8 mouse cellular contexts compared by ENCODE assay signal in genomic region chr4:133968150-133968921, GRCm38 (mm10). TPM values are rescaled to one million over a fixed set of nuclear protein-coding genes. Genes with fewer than 3 reads are reported as not detected.
DNase-seq lines count a peak whose midpoint lies in the region; ATAC-seq and TF ChIP-seq lines count a peak whose summit lies in the region.

Gene Hmgn2, minus strand, starts transcription at chr4:133968650.

- no peak for TF ChIP-seq POLR2A in liver, adult 2 months (IDR thresholded peaks at IDR 0.05; ENCODE audit: extremely low read depth, insufficient read depth, low read length)

- H3K4me3 ChIP-seq in embryonic facial prominence, embryonic 11.5 days (ENCODE audit: low read depth, low read length): peak within 1 kb of the TSS; percentile 73
- peak within 1 kb of the TSS; percentile 81 for H3K4me3 ChIP-seq in kidney, embryonic 15.5 days (replicated peaks)
- peak within 1 kb of the TSS; percentile 91 for H3K4me3 ChIP-seq in liver, adult 2 months (ENCODE audit: insufficient read depth, low read depth, low read length)

- peak; percentile 29 to 49 for DNase-seq in heart, adult 18-20 months
- DNase-seq in heart, adult 11 months: no peak
- peak; percentile 76 for DNase-seq in embryonic facial prominence, embryonic 11.5 days (ENCODE audit: low spot score)
- DNase-seq in heart, adult 8-10 months (ENCODE audit: low spot score): peak; percentile 23
- peak; percentile 13 for DNase-seq in liver, adult 2 months (ENCODE audit: extremely low read depth, low read depth, low spot score)
- DNase-seq in splenic B cell, adult 2 months (ENCODE audit: low read depth, low spot score): peak; percentile 65

- H3K27me3 ChIP-seq in embryonic facial prominence, embryonic 11.5 days (ENCODE audit: control insufficient read depth, insufficient read depth, low read length): no peaks in the 10 kb centered on the region
- no peaks in the 10 kb centered on the region for H3K27me3 ChIP-seq in kidney, embryonic 15.5 days
- no peaks in the 10 kb centered on the region for H3K27me3 ChIP-seq in liver, adult 2 months (ENCODE audit: control insufficient read depth, insufficient read depth, low read length)
- H3K27me3 ChIP-seq in splenic B cell, adult 2 months (ENCODE audit: control insufficient read depth, insufficient read depth, low read length, poor library complexity, severe bottlenecking): no peaks in the 10 kb centered on the region

- H3K36me3 ChIP-seq in embryonic facial prominence, embryonic 11.5 days (replicated peaks; ENCODE audit: control insufficient read depth, insufficient read depth, low read depth, low read length): peaks cover 10% of the 10 kb centered on the region
- H3K36me3 ChIP-seq in kidney, embryonic 15.5 days: peaks cover 60% of the 10 kb centered on the region
- peaks cover 7% of the 10 kb centered on the region for H3K36me3 ChIP-seq in liver, adult 2 months (ENCODE audit: control insufficient read depth, insufficient read depth, low read length)
- peaks cover 6% of the 10 kb centered on the region; the same call in 1 of the 2 replicates for H3K36me3 ChIP-seq in splenic B cell, adult 2 months (ENCODE audit: control insufficient read depth, insufficient read depth, low read length, poor library complexity, severe bottlenecking)

- H3K79me2 ChIP-seq in liver, adult 2 months (ENCODE audit: control insufficient read depth, insufficient read depth, low read length): no peaks in the 10 kb centered on the region

- WGBS in embryonic facial prominence, embryonic 11.5 days: under 1% methylated on average over 42 of the region's 42 CpGs
- under 1% methylated on average over 42 of the region's 42 CpGs for WGBS in kidney, embryonic 15.5 days
- WGBS in liver, adult 2 months: 2% methylated on average over 42 of the region's 42 CpGs

- ATAC-seq in embryonic facial prominence, embryonic 11.5 days (replicated peaks; ENCODE audit: insufficient number of reproducible peaks, low FRiP score, low TSS enrichment, low read depth): peak; percentile 76
- ATAC-seq in kidney, embryonic 15.5 days (replicated peaks; ENCODE audit: low FRiP score): peak; percentile 82
- ATAC-seq in monocyte, adult 5-6 weeks (replicated peaks; ENCODE audit: insufficient number of reproducible peaks, low FRiP score, low TSS enrichment, poor library complexity, severe bottlenecking): peak; percentile 58

- no peak for TF ChIP-seq CTCF in liver, adult 2 months (IDR thresholded peaks at IDR 0.05; ENCODE audit: low read depth, low read length)

- H3K4me1 ChIP-seq in embryonic facial prominence, embryonic 11.5 days (ENCODE audit: control insufficient read depth, insufficient read depth, low read length): peaks cover 6% of the 10 kb centered on the region; the same call in 1 of the 2 replicates
- H3K4me1 ChIP-seq in kidney, embryonic 15.5 days: peaks cover 36% of the 10 kb centered on the region
- H3K4me1 ChIP-seq in liver, adult 2 months (ENCODE audit: control insufficient read depth, insufficient read depth, low read length): peaks cover 3% of the 10 kb centered on the region; the same call in 1 of the 2 replicates

- H3K27ac ChIP-seq in embryonic facial prominence, embryonic 11.5 days (replicated peaks; ENCODE audit: low read depth, low read length): peak within 1 kb of the TSS; percentile 96
- peak within 1 kb of the TSS; percentile 100 for H3K27ac ChIP-seq in kidney, embryonic 15.5 days
- peak within 1 kb of the TSS; percentile 72 for H3K27ac ChIP-seq in liver, adult 2 months (replicated peaks; ENCODE audit: insufficient read depth, low read depth, low read length)

- H3K4me2 ChIP-seq in embryonic facial prominence, embryonic 11.5 days (ENCODE audit: low read depth, low read length): peak within 1 kb of the TSS; percentile 86
- peak within 1 kb of the TSS; percentile 96 for H3K4me2 ChIP-seq in kidney, embryonic 15.5 days

- peak within 1 kb of the TSS; percentile 84 for H3K9ac ChIP-seq in embryonic facial prominence, embryonic 11.5 days (replicated peaks; ENCODE audit: low read length)
- peak within 1 kb of the TSS; percentile 96 for H3K9ac ChIP-seq in kidney, embryonic 15.5 days
- H3K9ac ChIP-seq in liver, adult 2 months (ENCODE audit: low read depth, low read length): peak within 1 kb of the TSS; percentile 96

- H3K9me3 ChIP-seq in embryonic facial prominence, embryonic 11.5 days (replicated peaks; ENCODE audit: control insufficient read depth, low read length): no peaks in the 10 kb centered on the region
- H3K9me3 ChIP-seq in kidney, embryonic 15.5 days (replicated peaks): no peaks in the 10 kb centered on the region

RNA-seq across cellular contexts. Expression of gene Hmgn2, which starts in this region (rescaled TPM):
- 100 to 1,000 TPM; 106 to 113 TPM for total RNA-seq in heart, adult 18-20 months (2021)
- 3,707 and 3,970 TPM in 2 replicates for polyA plus RNA-seq in embryonic facial prominence, embryonic 11.5 days (2014; fragmentation: Nextera tagmentation; extraction: Ambion mirVana)
- 100 to 1,000 TPM; 101 to 125 (median 116) TPM for total RNA-seq in heart, adult 8-10 months (2022)
- polyA plus RNA-seq in kidney, embryonic 15.5 days (2015; fragmentation: Nextera tagmentation; extraction: Ambion mirVana): 2,667 and 2,783 TPM in 2 replicates
- 21.1 and 35.2 TPM in 2 replicates for total RNA-seq in liver, adult 2 months (2014; rRNA removed)
- 3.1 and 3.7 TPM in 2 replicates for polyA plus RNA-seq in liver, adult 2 months (2012; rRNA removed)
- 118 to 170 TPM (median 138 TPM) in 3 replicates for total RNA-seq in monocyte, adult 5-6 weeks (2017)

Comparison
In these comparisons a context has a peak if more than half of its experiments do, and no peak if none do; other contexts are left out.
1. RNA of gene Hmgn2 (polyA plus RNA-seq): 3,707 to 3,970 TPM in embryonic facial prominence, embryonic 11.5 days and 2,667 to 2,783 TPM in kidney, embryonic 15.5 days; 3.1 to 3.7 TPM in liver, adult 2 months; every median in the first group is over 100 times any median in the second.
2. Peak in every context shown above with its lines, with median percentiles within 50 percentile points of each other: ATAC-seq, H3K27ac ChIP-seq, H3K4me3 ChIP-seq and H3K9ac ChIP-seq.